Mouse (Mus musculus) induced T-regulatory cell, adult 2 months (primary cell): Measurements from ENCODE around the gene Olfr171.
"Not testable (repeated sequence)": the region's sequence is repeated elsewhere in the genome, so short reads cannot be mapped to it uniquely, and the experiment has no call there.

Experiments
- DNase-seq: peaks from one replicate; pipeline ENCODE4 v3.0.0-alpha.2; 2012; ENCODE audit warnings: low read depth

Olfr171 gene

GRCm38 (mm10) chr16:19629816-19630215 lies at the start of gene Olfr171:
Gene Olfr171, minus strand, starts transcription at chr16:19629916.
- no peak for DNase-seq

GRCm38 (mm10) chr16:19670768-19671357 lies 41.1 kb upstream of the Olfr171 start:
- DNase-seq: no peak

- peak; percentile 34 for DNase-seq
These were observed 36.6 kb upstream of the Olfr171 start for GRCm38 (mm10) chr16:19666312-19666711.

- not testable (repeated sequence) for DNase-seq
These were observed 17.9 kb downstream of the Olfr171 start, which contains the start of gene Olfr170 for GRCm38 (mm10) chr16:19611782-19612181. Gene Olfr170, minus strand, starts transcription at chr16:19611882.

- DNase-seq: no peak
These were observed 26.6 kb downstream of the Olfr171 start for GRCm38 (mm10) chr16:19603166-19603565.
